In genomic region chr9:28080694-28081093, GRCm38 (mm10) we compare ENCODE assay signal across 22 mouse cellular contexts.
DNase-seq lines count a peak whose midpoint lies in the region; ATAC-seq and TF ChIP-seq lines count a peak whose summit lies in the region.
"Had no signal": no experiment of that assay in that cellular context is flagged by ENCODE, and none has a peak within 500 bp of the region (broad histone marks: within the 10 kb centered on the region; RNA-seq: fewer than 3 reads in every experiment).

No protein-coding gene starts in this region.

- H3K27ac ChIP-seq in kidney, postnatal 0 days: no peak overlapping the region
- H3K27ac ChIP-seq: embryonic facial prominence, embryonic 15.5 days; forebrain, embryonic 10.5 days; heart, embryonic 13.5 days; hindbrain, embryonic 15.5 days had no signal

- 22% methylated on average over 4 of the region's 4 CpGs for WGBS in kidney, postnatal 0 days

- peak; percentile 6 for DNase-seq in embryo, embryonic 10 days (ENCODE audit: low spot score)
- DNase-seq in embryo, embryonic 10.5 days (ENCODE audit: low spot score): no peak
- DNase-seq in kidney, postnatal 0 days (ENCODE audit: low spot score): peak; percentile 15
- DNase-seq in kidney, adult 8-10 months: no peak
- peak; percentile 34 for DNase-seq in Patski (ENCODE audit: low read depth, low spot score)
- peak; percentile 40 for DNase-seq in telencephalon, adult 2 months (ENCODE audit: low read depth, low spot score)
- DNase-seq in thymus, postnatal 25 days: no peak
- DNase-seq: adrenal gland, postnatal 10 days; B cell, adult 2 months; cerebellum, adult 11-12 months; cerebellum, adult 9-10 months; cerebellum, postnatal 25 days; gastrocnemius, postnatal 36 days; heart, postnatal 36 days had no signal

- peaks cover 8% of the 10 kb centered on the region; the same call in 1 of the 2 replicates for H3K4me1 ChIP-seq in kidney, postnatal 0 days (replicated peaks; ENCODE audit: insufficient read depth, low read length)
- H3K4me1 ChIP-seq: embryonic facial prominence, embryonic 15.5 days had no signal

- H3K4me3 ChIP-seq in kidney, postnatal 0 days (replicated peaks; ENCODE audit: low read depth, low read length): no peak overlapping the region
- H3K4me3 ChIP-seq: embryonic facial prominence, embryonic 15.5 days; erythroblast, embryonic 14.5 days; forebrain, embryonic 10.5 days; heart, embryonic 13.5 days; hindbrain, embryonic 15.5 days had no signal

- H3K9me3 ChIP-seq in kidney, postnatal 0 days (replicated peaks; ENCODE audit: low read length): no peaks in the 10 kb centered on the region
- H3K9me3 ChIP-seq: embryonic facial prominence, embryonic 15.5 days; forebrain, embryonic 10.5 days; G1E; heart, embryonic 13.5 days; hindbrain, embryonic 15.5 days had no signal

- H3K36me3 ChIP-seq in kidney, postnatal 0 days (ENCODE audit: insufficient read depth, low read length): no peaks in the 10 kb centered on the region
- H3K36me3 ChIP-seq: embryonic facial prominence, embryonic 15.5 days; forebrain, embryonic 10.5 days; G1E; heart, embryonic 13.5 days; hindbrain, embryonic 15.5 days had no signal

- H3K27me3 ChIP-seq in kidney, postnatal 0 days (ENCODE audit: insufficient read depth, low read length): no peaks in the 10 kb centered on the region
- no peaks in the 10 kb centered on the region for H3K27me3 ChIP-seq in Patski
- H3K27me3 ChIP-seq: embryonic facial prominence, embryonic 15.5 days; heart, embryonic 13.5 days; hindbrain, embryonic 15.5 days had no signal

- POLR2A ChIA-PET in Patski (lab: Charles Lee): no interaction called here

- no peak overlapping the region for H3K4me2 ChIP-seq in kidney, postnatal 0 days (ENCODE audit: low read length)
- H3K4me2 ChIP-seq: embryonic facial prominence, embryonic 15.5 days; heart, embryonic 13.5 days; hindbrain, embryonic 15.5 days had no signal

- no peak overlapping the region for H3K9ac ChIP-seq in kidney, postnatal 0 days (ENCODE audit: low read depth, low read length)
- H3K9ac ChIP-seq: embryonic facial prominence, embryonic 15.5 days; heart, embryonic 13.5 days; hindbrain, embryonic 15.5 days had no signal

- no peak for ATAC-seq in kidney, postnatal 0 days (replicated peaks; ENCODE audit: low FRiP score, low read depth)
- peak; percentile 77 for ATAC-seq in Patski
- ATAC-seq: CD4-positive, CD25-positive, alpha-beta regulatory T cell, adult 4 months; forebrain, embryonic 14.5 days had no signal

- in situ Hi-C loops in Patski (cut with MboI; ENCODE audit: low pct_unique_long_range_greater_than_20kb): no loop called here

- CTCF ChIA-PET in Patski (lab: Charles Lee): interaction anchor here (1.0 to 1.3 kb wide), 3 partner anchors 13 to 324 kb away, joined by 3 read pairs; no protein-coding TSS in a partner anchor

- no peak for TF ChIP-seq CTCF in kidney, postnatal 0 days (IDR thresholded peaks at IDR 0.05; ENCODE audit: low read depth)
- no peak for TF ChIP-seq CTCF in Patski (IDR thresholded peaks at IDR 0.05)

Comparison
In these comparisons a context has a peak if more than half of its experiments do, and no peak if none do; other contexts are left out.
1. DNase-seq: peak in embryo, embryonic 10 days (single experiment), kidney, postnatal 0 days (single experiment), Patski (single experiment) and telencephalon, adult 2 months (single experiment); none in embryo, embryonic 10.5 days (single experiment), kidney, adult 8-10 months (0 of 2) and thymus, postnatal 25 days (single experiment).